ENCODE assay signal across 8 mouse cellular contexts in genomic region chr11:88233528-88234427, GRCm38 (mm10). TPM values are rescaled to one million over a fixed set of nuclear protein-coding genes. Genes with fewer than 3 reads are reported as not detected.
DNase-seq lines count a peak whose midpoint lies in the region; ATAC-seq lines count a peak whose summit lies in the region.

No protein-coding gene starts in this region.

- H3K4me2 ChIP-seq in neural tube, embryonic 12.5 days (replicated peaks), result peak overlapping the region; percentile 19; the same call in 1 of the 2 replicates

- no peak overlapping the region for H3K4me3 ChIP-seq in neural tube, embryonic 12.5 days

- peak overlapping the region; percentile 47; the same call in 1 of the 2 replicates for H3K27ac ChIP-seq in neural tube, embryonic 12.5 days

- no peaks in the 10 kb centered on the region for H3K36me3 ChIP-seq in neural tube, embryonic 12.5 days

- WGBS in neural tube, embryonic 12.5 days, result 34% methylated on average over 17 of the region's 17 CpGs

- H3K9ac ChIP-seq in neural tube, embryonic 12.5 days, result no peak overlapping the region

- H3K9me3 ChIP-seq in neural tube, embryonic 12.5 days, result no peaks in the 10 kb centered on the region

- H3K4me1 ChIP-seq in neural tube, embryonic 12.5 days, result peaks cover 45% of the 10 kb centered on the region

- peak; percentile 82 to 92 for ATAC-seq in hematopoietic stem cell, adult 5-6 weeks (replicated peaks in 1 of 2; ENCODE audit: insufficient read depth in 1 of 2, low FRiP score in 2 of 2, low TSS enrichment in 1 of 2, low read depth in 1 of 2, poor library complexity in 2 of 2, severe bottlenecking in 2 of 2)
- ATAC-seq in neural tube, embryonic 12.5 days (ENCODE audit: low FRiP score, low read depth), result peak; percentile 84

- H3K27me3 ChIP-seq in neural tube, embryonic 12.5 days (replicated peaks), result no peaks in the 10 kb centered on the region

- intact Hi-C loops in gastrocnemius, postnatal 36 days (cut with DNase I), result loop anchor here (10.0 kb wide), 1 partner anchor 321 kb away; no protein-coding TSS in a partner anchor

- DNase-seq in 3T3-L1 (ENCODE audit: low read depth, low spot score), result peak; percentile 84
- peak; percentile 51 for DNase-seq in MEL-GATA-1-ER (ENCODE audit: extremely low read depth, low read depth)
- peak; percentile 37 for DNase-seq in liver
- DNase-seq in layer of hippocampus, adult 18-20 months (ENCODE audit: low spot score in 2 of 2), result no peak
- DNase-seq in adrenal gland, adult 8-10 months, result no peak
- no peak for DNase-seq in gastrocnemius, postnatal 36 days

RNA-seq across cellular contexts. Expression of gene Mrps23, which starts 29.6 kb away (rescaled TPM):
- total RNA-seq in hematopoietic stem cell, adult 5-6 weeks (2017), result 65.5 and 71.2 TPM in 2 replicates
- 70.1 and 71.6 TPM in 2 replicates for polyA plus RNA-seq in neural tube, embryonic 12.5 days (2016; fragmentation: Nextera tagmentation; extraction: Ambion mirVana)
- total RNA-seq in layer of hippocampus, adult 18-20 months (2021), result 10 to 100 TPM; 63.8 to 77.8 TPM
- total RNA-seq in adrenal gland, adult 8-10 months (2022), result 100 to 1,000 TPM; 140 to 223 (median 182) TPM
- total RNA-seq in gastrocnemius, postnatal 36 days (2021), result 100 to 1,000 TPM; 123 to 140 TPM

Comparison
In these comparisons a context has a peak if more than half of its experiments do, and no peak if none do; other contexts are left out.
1. DNase-seq: peak in 3T3-L1 (single experiment), MEL-GATA-1-ER (single experiment) and liver (single experiment); none in layer of hippocampus, adult 18-20 months (0 of 2), adrenal gland, adult 8-10 months (single experiment) and gastrocnemius, postnatal 36 days (0 of 2).